Mouse (Mus musculus): ENCODE results near the gene Trmt112.

The Trmt112 gene

DNA sequence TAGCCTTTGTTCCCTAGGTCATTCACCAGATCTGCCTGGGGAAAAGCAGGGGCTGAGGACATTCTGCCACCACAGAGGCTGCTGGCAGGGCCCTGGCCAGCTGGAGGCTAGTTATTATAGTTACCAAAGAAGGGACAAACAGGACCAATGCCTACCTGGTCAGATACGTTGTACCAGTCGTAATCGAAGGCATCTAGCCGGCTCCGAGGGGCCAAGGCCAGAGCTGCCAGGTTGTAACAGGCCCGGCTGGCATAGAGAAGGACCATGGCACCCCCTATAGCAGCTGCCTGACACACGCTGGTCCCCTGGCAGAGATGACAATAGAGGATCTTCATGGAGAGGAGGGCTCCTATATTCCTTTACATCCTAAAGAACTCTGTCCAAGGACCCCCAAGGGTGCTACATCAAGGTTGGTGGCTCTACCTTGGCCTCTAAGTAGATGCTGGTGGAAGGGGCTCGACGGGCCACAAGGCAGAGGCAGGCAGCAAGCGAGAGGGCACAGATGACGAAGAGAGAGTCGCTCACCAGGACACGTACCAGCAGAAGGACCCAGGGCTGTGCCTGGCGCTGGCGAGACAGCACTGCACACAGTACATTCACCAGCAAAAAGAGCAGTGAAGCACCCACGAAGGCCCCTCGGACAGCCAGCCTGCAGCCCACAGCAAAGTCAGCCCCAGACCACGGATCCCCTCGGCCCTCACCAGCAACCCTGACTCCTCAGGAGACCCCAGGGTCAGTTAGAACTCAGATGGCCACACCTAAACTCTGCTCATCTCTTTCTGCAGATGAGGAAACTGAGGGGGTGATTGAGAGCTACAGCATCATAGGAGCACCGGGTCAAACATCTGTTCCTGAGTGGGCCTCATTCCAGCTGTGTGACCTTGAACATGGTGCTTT is 29.9 kb downstream of the Trmt112 start:
- in situ Hi-C loops (cut with MboI; ENCODE audit: low pct_unique_long_range_greater_than_20kb in 1 of 2, low sequenced_read_pairs in 2 of 2, unreplicated experiment in 1 of 2), result loop anchor here in 1 of 2 experiments (5.0 kb wide), 1 partner anchor 67 kb away; no protein-coding TSS in a partner anchor

- in situ Hi-C loops (cut with MboI; ENCODE audit: low pct_unique_long_range_greater_than_20kb in 1 of 2, low sequenced_read_pairs in 2 of 2, unreplicated experiment in 1 of 2), result no loop called here
These were observed 31.2 kb downstream of the Trmt112 start for GRCm38 (mm10) chr19:6940396-6941351.

- in situ Hi-C loops (cut with MboI; ENCODE audit: low pct_unique_long_range_greater_than_20kb in 1 of 2, low sequenced_read_pairs in 2 of 2, unreplicated experiment in 1 of 2), result no loop called here
These were observed 32.1 kb downstream of the Trmt112 start, which contains the start of gene Bad for GRCm38 (mm10) chr19:6941372-6942248. Bad (plus strand) TSS chr19:6941861.

DNA sequence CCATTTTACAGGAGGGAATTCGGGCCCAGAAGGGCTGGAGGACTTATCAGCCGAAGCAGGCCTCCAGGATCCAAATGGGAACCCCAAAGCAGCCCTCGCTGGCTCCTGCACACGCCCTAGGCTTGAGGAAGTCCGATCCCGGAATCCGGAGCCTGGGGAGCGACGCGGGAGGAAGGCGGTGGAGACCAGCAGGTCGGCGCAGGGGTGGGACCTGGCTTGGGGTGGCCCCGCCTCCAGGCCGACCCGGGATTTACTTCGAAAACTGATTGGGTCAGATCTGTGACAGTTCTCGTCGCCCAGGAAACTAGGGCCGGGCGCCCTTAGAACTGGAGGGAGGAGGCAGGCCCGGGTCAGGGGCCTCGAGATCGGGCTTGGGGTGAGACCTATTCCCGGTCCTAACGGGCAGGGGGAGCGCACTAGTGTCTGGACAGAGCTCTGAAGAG is 32.8 kb downstream of the Trmt112 start, which contains the start of gene Gpr137:
Gpr137 (minus strand) TSS at position 232 of the 443 bp plus-strand sequence.
- in situ Hi-C loops (cut with MboI; ENCODE audit: low pct_unique_long_range_greater_than_20kb in 1 of 2, low sequenced_read_pairs in 2 of 2, unreplicated experiment in 1 of 2), result no loop called here

- in situ Hi-C loops (cut with MboI; ENCODE audit: low pct_unique_long_range_greater_than_20kb in 1 of 2, low sequenced_read_pairs in 2 of 2, unreplicated experiment in 1 of 2), result no loop called here
These were observed 33.3 kb downstream of the Trmt112 start for GRCm38 (mm10) chr19:6942764-6943163.

DNA sequence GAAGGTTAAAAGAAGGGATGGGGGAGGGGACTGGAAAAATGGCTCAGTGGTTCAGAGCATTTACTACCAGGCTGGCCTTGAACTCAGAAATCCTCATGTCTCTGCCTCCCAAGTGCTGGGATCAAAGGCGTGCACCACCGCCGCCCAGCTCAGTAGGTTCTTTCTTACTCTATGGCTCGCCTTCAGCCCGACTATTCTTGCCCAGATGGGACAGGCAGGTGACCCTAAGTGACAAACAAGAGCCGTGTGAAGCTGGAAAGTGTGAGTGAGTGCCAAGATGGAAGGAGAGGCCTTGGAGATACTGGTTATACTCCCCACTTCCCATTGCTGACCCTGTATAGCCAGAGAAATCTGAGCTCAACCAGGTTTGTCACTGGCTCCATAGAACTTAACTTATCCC is 34.2 kb downstream of the Trmt112 start:
- in situ Hi-C loops (cut with MboI; ENCODE audit: low pct_unique_long_range_greater_than_20kb in 1 of 2, low sequenced_read_pairs in 2 of 2, unreplicated experiment in 1 of 2), result no loop called here

DNA sequence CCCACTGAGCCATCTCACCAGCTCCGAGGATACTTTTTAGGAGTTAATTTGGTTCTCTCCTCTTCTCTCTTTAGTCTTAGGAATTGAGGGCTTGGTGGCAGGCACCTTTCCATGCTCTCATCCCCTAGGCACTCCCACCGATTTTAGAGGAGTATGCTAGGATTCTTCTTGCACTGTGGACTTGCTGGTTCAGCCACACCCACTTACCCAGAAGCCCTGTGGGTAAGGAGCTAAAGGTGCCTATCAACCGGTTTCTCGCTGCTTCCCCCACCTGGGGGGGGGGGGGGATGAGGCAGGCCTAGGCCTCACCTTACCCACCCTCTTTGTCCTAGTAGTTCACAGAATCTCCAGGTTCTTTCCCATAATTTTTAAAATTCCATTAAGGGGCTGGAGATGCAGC is 38.2 kb downstream of the Trmt112 start:
- in situ Hi-C loops (cut with MboI; ENCODE audit: low pct_unique_long_range_greater_than_20kb in 1 of 2, low sequenced_read_pairs in 2 of 2, unreplicated experiment in 1 of 2), result no loop called here

DNA sequence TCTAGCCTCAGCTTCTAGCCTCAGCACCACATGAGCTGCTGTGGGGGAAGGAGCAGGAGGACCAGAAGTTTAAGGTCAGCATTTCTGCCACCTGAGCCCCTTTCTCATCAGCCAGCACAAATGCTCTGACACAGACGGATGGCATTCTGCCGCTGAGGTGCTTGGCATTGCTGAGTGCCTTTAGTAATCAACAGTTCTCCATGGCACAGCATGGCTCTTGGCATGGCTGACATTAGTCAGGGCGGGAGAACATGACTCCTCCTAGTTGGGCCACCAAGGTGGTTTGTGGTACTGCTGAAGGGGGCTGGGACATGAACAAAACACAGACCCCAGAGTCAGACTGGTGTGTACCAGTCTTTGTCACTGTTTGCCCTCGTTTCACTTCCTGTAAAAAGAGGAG is 38.7 kb downstream of the Trmt112 start:
- in situ Hi-C loops (cut with MboI; ENCODE audit: low pct_unique_long_range_greater_than_20kb in 1 of 2, low sequenced_read_pairs in 2 of 2, unreplicated experiment in 1 of 2), result no loop called here

DNA sequence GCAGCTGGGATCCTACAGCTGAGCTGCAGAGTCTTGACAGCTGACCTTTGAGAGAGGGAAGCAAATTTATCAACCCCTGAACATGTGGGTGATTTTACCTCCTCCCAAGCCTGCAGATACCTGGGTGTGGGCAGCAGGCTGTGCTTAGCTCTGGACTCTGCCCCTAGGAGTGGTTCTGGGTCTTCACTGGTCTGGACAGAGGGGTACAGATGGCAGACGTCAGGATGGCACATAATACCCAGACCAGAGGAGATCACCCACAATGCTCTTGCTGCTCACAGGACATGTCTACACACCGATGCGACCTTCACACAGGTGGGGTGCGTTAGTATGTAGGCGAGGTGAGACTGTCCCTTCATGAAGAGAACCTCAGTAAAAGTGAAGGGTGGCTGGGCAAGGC is 40.0 kb downstream of the Trmt112 start:
- in situ Hi-C loops (cut with MboI; ENCODE audit: low pct_unique_long_range_greater_than_20kb in 1 of 2, low sequenced_read_pairs in 2 of 2, unreplicated experiment in 1 of 2), result no loop called here

GRCm38 (mm10) chr19:6949951-6950350 is 40.5 kb downstream of the Trmt112 start:
- in situ Hi-C loops (cut with MboI; ENCODE audit: low pct_unique_long_range_greater_than_20kb in 1 of 2, low sequenced_read_pairs in 2 of 2, unreplicated experiment in 1 of 2), result no loop called here

- in situ Hi-C loops (cut with MboI; ENCODE audit: low pct_unique_long_range_greater_than_20kb in 1 of 2, low sequenced_read_pairs in 2 of 2, unreplicated experiment in 1 of 2), result no loop called here
These were observed 41.2 kb downstream of the Trmt112 start for GRCm38 (mm10) chr19:6950613-6951153.

DNA sequence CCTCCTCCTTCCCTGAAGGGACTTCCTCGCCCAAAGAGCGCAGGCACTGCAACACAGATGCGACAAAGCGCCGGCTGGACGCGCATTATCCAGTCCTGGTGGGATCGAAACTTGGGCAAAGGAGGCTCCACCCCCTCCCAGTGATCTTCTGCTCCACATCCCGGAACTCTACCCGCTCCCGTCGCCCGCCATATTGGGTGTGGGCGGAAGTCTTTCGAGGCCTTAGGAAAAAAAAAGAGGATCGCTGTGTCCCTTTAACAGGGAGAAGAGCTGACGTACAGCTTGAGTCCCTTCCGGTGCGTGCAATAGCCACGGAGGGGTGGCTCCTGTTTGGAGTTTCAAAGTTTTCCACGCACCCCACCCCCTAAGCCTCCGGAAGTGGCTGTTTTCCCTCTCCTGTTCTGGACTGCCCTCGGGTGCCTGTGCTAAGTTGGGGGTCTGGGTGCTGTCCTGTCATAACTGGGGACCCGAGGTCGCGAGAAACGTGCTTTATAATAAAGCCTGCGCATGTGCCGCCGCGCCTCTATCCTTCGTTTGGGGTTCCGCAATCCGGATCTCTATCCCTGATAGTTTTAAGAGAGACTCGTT is 42.0 kb downstream of the Trmt112 start:
- in situ Hi-C loops (cut with MboI; ENCODE audit: low pct_unique_long_range_greater_than_20kb in 1 of 2, low sequenced_read_pairs in 2 of 2, unreplicated experiment in 1 of 2), result no loop called here

- in situ Hi-C loops (cut with MboI; ENCODE audit: low pct_unique_long_range_greater_than_20kb in 1 of 2, low sequenced_read_pairs in 2 of 2, unreplicated experiment in 1 of 2), result no loop called here
These were observed 42.7 kb downstream of the Trmt112 start for GRCm38 (mm10) chr19:6951994-6952711.

GRCm38 (mm10) chr19:6952712-6953037 is 43.2 kb downstream of the Trmt112 start:
- in situ Hi-C loops (cut with MboI; ENCODE audit: low pct_unique_long_range_greater_than_20kb in 1 of 2, low sequenced_read_pairs in 2 of 2, unreplicated experiment in 1 of 2), result no loop called here

DNA sequence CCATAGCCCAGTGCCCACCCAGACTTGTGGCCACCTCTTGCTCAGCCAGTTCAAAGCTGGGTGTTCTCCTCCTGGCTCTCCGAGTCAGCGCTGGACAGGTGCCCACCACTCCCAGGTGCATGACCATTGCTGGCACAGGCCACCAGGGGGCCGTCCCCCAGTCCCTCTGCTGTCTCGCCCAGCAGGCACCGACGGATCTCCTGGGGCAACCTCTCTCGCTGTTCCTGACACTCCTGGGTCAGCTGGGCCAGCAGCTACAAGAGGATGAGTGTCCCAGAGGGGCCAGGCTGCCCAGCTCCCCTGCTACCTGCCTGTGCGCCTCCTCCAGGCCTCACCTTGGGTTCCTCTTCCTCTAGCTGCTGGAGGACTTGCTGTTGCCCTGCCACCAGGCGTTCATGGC is 44.5 kb downstream of the Trmt112 start:
- in situ Hi-C loops (cut with MboI; ENCODE audit: low pct_unique_long_range_greater_than_20kb in 1 of 2, low sequenced_read_pairs in 2 of 2, unreplicated experiment in 1 of 2), result no loop called here

DNA sequence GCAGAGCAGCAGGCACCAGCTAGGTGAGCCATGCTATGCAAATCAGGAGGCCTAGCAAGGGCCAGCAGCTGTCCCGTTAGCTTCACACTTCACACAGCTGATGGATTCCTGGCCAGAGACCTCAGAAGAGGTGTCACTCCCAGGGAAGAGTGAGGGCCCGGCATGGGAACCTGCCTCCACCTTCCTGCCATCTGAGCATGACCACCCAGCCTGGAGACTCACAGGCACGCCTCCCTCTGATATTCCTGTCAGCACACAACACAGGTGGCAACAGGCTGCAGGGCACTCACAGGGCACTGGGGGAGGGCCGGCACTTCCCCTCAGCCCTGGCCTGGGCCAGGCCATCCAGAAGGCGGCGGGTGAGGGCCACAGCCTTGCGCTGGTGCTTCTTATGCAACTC is 45.9 kb downstream of the Trmt112 start:
- in situ Hi-C loops (cut with MboI; ENCODE audit: low pct_unique_long_range_greater_than_20kb in 1 of 2, low sequenced_read_pairs in 2 of 2, unreplicated experiment in 1 of 2), result no loop called here

GRCm38 (mm10) chr19:6956461-6956860 is 47.0 kb downstream of the Trmt112 start:
- in situ Hi-C loops (cut with MboI; ENCODE audit: low pct_unique_long_range_greater_than_20kb in 1 of 2, low sequenced_read_pairs in 2 of 2, unreplicated experiment in 1 of 2), result no loop called here

Measured in mouse embryonic stem cell (cell line).